Mouse (Mus musculus) adrenal gland, adult 8-10 months (tissue): ENCODE data around the gene Gcnt2. TPM values are rescaled to one million over a fixed set of nuclear protein-coding genes. Genes with fewer than 3 reads are reported as not detected.
A peak's percentile ranks its signal among the peaks of the same experiment; 100 is the strongest.

Source experiments
- DNase-seq: peaks from one replicate; pipeline ENCODE4 v3.0.0; 2022
- total RNA-seq, 4 experiments: library from RNA; stranded (reverse); gene quantifications; 2 replicates each; pipeline ENCODE4 v1.2.4; 2022

Gcnt2 gene
- 1 to 10 TPM; 4.8 to 9.1 (median 7.1) TPM for total RNA-seq

DNA sequence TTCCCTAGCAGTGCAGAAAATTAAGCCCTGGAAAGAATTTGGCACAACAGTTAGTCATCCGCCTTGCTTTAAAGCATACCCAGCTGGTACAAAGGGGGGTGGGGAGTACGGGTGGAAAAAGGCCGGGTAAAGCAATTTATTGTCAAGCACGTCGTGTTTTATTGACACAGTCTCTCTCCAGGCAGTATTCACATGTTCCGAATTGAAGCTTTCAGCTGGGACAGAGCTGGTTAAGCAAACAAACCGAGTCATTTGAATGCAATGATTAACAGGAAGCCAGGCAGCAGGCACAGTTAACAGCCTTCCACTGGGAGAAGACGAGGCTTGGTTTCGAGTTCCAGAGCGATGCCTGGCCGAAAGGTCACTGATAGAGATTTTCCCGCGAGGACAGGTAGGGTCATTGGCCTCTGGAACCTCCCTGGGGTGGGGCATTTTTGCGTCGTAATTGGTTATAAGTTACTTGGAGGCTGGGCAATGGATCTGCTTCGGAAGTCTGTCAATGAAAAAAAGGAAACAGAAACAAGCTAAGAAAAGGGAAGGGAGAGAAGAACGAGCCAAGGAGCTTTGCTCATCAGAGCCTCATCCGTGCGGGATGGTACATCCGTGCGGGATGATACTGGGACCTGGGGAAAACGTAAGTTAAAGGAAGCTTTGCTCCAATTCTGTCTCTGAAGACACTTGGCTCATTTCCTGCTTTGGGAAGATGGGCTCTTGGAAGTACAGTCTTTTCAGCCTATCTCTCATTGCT is at the start of gene Gcnt2:
Gcnt2 (plus strand) TSS at position 103 of the 748 bp plus-strand sequence.
- no peak for DNase-seq

- no peak for DNase-seq
Observed at GRCm38 (mm10) chr13:40820617-40821016, 38.9 kb upstream of the Gcnt2 start.

GRCm38 (mm10) chr13:40821911-40822310 is 37.6 kb upstream of the Gcnt2 start:
- DNase-seq: peak; percentile 40

- DNase-seq: no peak
Observed at GRCm38 (mm10) chr13:40841146-40841787, 18.3 kb upstream of the Gcnt2 start.

GRCm38 (mm10) chr13:40842141-40842540 is 17.4 kb upstream of the Gcnt2 start:
- peak; percentile 45 for DNase-seq

GRCm38 (mm10) chr13:40843418-40844067 is 16.0 kb upstream of the Gcnt2 start:
- DNase-seq: peak; percentile 51

- no peak for DNase-seq
Observed at GRCm38 (mm10) chr13:40844144-40844543, 15.4 kb upstream of the Gcnt2 start.

DNA sequence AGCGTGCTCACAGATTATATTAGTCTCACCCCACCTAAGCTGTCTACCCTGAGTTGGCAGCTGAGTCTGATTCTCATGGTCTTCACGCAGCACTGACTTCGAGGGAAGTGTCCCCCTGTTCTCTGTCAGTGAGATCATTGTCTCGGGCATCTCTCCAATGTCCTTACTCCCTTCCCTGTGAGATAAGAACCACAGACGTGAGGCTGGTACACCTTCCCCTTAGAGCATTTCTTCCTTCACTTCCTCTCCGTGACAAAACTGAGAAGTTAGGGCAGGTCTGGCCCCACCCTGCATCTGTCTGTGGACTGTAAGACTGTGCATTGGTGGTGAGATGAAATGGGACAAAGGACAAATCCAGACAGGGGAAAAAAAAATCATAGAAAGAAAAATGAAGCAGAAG is 13.6 kb upstream of the Gcnt2 start:
- no peak for DNase-seq

DNA sequence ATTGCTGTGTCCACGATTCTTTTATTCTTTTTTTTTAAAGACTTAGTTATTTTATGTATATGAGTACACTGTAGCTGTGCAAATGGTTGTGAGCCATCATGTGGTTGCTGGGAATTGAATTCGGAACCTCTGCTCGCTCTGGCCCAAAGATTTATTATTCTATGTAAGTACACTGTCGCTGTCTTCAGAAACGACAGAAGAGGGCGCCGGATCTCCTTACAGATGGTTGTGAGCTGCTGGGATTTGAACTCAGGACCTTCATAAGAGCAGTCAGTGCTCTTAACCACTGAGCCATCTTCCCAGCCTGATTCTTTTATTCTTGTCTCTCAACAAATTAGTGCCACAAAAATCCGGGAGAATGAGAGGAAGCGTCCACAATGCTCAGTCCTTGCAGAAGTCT is 13.2 kb upstream of the Gcnt2 start:
- DNase-seq: no peak

- DNase-seq: no peak
Observed at GRCm38 (mm10) chr13:40847898-40848297, 11.7 kb upstream of the Gcnt2 start.

GRCm38 (mm10) chr13:40850686-40851085 is 8.9 kb upstream of the Gcnt2 start:
- DNase-seq: no peak

DNA sequence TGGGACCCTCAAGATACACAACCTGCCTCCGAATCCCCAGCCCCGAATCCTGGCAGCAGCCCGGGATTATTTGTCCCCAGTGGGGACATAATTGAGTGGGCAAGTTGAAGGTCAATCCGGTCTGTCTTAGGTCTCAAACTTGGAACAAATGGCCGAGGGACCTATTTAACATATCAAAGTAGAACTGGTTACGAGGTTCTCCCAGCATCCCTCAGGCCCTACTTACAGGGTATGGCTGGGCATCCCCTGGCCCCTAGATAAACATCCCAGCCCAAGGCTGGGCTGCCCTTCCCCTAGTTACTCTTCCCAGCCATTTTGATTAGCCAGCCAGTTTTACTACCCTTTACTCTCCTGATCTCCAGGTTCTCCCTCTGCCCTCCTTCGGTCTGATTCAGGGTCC is 8.3 kb upstream of the Gcnt2 start:
- DNase-seq: no peak

- DNase-seq: no peak
Observed at GRCm38 (mm10) chr13:40851961-40852360, 7.6 kb upstream of the Gcnt2 start.

DNA sequence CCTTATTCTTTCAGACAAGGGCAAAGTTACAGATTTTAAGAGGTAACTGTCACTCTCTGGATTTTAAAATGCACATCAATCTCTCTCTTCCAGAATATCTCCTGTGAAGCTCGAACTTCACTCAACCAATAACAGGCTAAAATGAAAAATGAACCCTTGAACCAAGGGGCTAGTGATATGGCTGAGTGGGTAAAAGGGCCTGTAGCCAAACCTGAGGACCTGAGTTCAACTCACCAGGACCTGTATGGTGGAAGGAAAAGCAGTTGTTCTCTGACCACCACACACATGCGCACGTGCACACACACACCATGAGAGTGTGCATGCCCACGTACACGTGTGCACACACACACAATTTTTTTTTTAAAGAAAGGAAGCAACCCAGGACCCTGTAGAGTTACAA is 6.8 kb upstream of the Gcnt2 start:
- DNase-seq: no peak

- no peak for DNase-seq
Observed at GRCm38 (mm10) chr13:40853842-40854241, 5.7 kb upstream of the Gcnt2 start.

GRCm38 (mm10) chr13:40854451-40855058 is 5.0 kb upstream of the Gcnt2 start:
- no peak for DNase-seq

- DNase-seq: no peak
Observed at GRCm38 (mm10) chr13:40855266-40855665, 4.3 kb upstream of the Gcnt2 start.

DNA sequence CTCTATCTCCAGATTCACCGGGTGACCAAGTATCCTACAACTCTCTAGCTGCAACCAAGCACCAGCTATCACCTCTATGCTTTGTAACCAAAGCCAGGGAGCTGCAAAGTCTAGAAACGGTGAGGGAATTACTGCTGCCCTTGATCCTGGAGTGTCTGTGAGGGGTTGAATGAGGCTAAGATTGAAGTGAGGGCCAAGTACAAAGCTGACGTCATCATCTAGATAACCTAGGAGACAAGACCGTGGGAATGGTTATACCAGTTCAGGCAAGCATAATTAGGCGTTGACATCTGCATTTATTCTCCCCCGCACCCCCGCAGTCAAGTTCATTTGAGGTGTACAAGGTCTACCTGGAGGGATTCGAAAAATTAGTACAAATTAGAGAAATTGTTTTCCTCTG is 2.8 kb upstream of the Gcnt2 start:
- no peak for DNase-seq

GRCm38 (mm10) chr13:40857281-40857818 is 2.2 kb upstream of the Gcnt2 start:
- no peak for DNase-seq

- DNase-seq: no peak
Observed at GRCm38 (mm10) chr13:40859225-40859624, 329 bp upstream of the Gcnt2 start.

- no peak for DNase-seq
Observed at GRCm38 (mm10) chr13:40863006-40863405, 3.5 kb downstream of the Gcnt2 start.

DNA sequence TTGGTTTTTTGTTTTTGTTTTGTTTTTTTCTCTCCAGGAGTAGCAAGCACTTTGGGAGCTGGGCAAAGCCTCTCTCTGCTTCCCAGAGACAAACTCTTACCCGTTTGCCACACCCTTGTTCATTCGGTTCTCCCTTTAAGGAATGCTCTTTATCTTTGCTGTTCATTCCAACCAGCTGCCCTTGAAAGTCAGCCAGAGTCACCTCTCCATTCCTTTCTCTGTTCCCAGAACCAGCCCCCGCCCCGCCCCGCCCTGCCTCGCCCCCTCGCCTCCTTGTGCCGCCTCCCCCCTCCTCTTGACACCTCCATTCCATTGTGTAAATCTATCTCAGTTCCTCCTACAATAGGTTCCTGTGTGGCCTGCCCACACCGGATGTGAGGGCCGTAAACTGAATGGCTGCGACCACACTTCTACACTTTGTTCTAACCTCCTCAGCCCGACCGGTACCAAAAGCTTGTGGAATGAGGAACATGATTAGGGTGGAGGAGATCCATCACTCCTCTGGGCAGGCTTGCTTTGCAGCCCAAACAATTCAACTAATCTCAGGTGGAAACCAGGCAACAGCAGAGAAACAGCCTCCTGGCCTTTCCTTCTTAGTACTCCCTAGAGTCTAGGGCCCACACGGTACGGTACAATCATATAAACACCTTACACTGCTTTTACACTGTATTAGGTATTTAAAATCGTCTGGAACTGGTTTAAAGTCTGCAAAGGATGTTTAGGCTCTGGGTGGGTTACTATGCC is 9.5 kb downstream of the Gcnt2 start:
- DNase-seq: no peak
